Mouse (Mus musculus) stomach, embryonic 15.5 days (tissue): ENCODE measurements around the gene Gna11. TPM values are rescaled to one million over a fixed set of nuclear protein-coding genes. Genes with fewer than 3 reads are reported as not detected.

Source experiments
- microRNA-seq: library from miRNA; unstranded; fragments of <30 nt; microRNA quantifications from one replicate; pipeline ENCODE4, GENCODE M21; 2016
- polyA plus RNA-seq: library from polyadenylated mRNA; unstranded; fragments of >200 nt; fragmentation: Nextera tagmentation; extraction: Ambion mirVana; gene quantifications from 2 replicates; pipeline ENCODE4 v1.2.1, GENCODE M21; 2015

The Gna11 gene
- polyA plus RNA-seq, 1 experiment from 2014 or later: 113 TPM

Small RNA genes lying within 50 kb of the gene (microRNA-seq; reads per million reads assigned to microRNA genes)
- gene Gm25595: not detected

Other genes starting within 250 kb of the Gna11 start
- 40.5 and 40.9 TPM in 2 replicates for gene Cactin, start 224.1 kb downstream of the Gna11 start, polyA plus RNA-seq
- 23.5 and 25.3 TPM in 2 replicates for gene Tbxa2r, start 216.5 kb downstream of the Gna11 start, polyA plus RNA-seq
- 0.04 and 0.12 TPM in 2 replicates for gene Gipc3, start 201.9 kb downstream of the Gna11 start, polyA plus RNA-seq
- gene Hmg20b, start 194.7 kb downstream of the Gna11 start, polyA plus RNA-seq: 78.8 and 79.1 TPM in 2 replicates
- gene Mfsd12, start 187.7 kb downstream of the Gna11 start, polyA plus RNA-seq: 12.8 and 13.6 TPM in 2 replicates
- gene 4930404N11Rik, start 179.4 kb downstream of the Gna11 start, polyA plus RNA-seq: 1.2 and 1.5 TPM in 2 replicates
- 88.5 and 90.5 TPM in 2 replicates for gene Fzr1, start 166.7 kb downstream of the Gna11 start, polyA plus RNA-seq
- gene Dohh, start 160.8 kb downstream of the Gna11 start, polyA plus RNA-seq: 78.9 and 80.4 TPM in 2 replicates
- 2.9 and 3.3 TPM in 2 replicates for gene Gm48551, start 160.7 kb downstream of the Gna11 start, polyA plus RNA-seq
- 0.41 and 1.4 TPM in 2 replicates for gene Gm48552, start 156.2 kb downstream of the Gna11 start, polyA plus RNA-seq
- 59.5 and 77.5 TPM in 2 replicates for gene Smim24, start 152.1 kb downstream of the Gna11 start, polyA plus RNA-seq
- 65.5 and 78.2 TPM in 2 replicates for gene Nfic, start 89.6 kb downstream of the Gna11 start, polyA plus RNA-seq
- gene Celf5, start 62.5 kb downstream of the Gna11 start, polyA plus RNA-seq: 1.7 and 1.8 TPM in 2 replicates
- gene Ncln, start 48.8 kb downstream of the Gna11 start, polyA plus RNA-seq: 83.9 and 93.7 TPM in 2 replicates
- gene S1pr4, start 45.1 kb downstream of the Gna11 start, polyA plus RNA-seq: 1.4 and 1.6 TPM in 2 replicates
- gene Gna15, start 21.0 kb downstream of the Gna11 start, polyA plus RNA-seq: 4.4 and 5.8 TPM in 2 replicates
- gene Aes, start 14.3 kb upstream of the Gna11 start, polyA plus RNA-seq: 692 and 697 TPM in 2 replicates
- 28.8 and 35.6 TPM in 2 replicates for gene Tle2, start 29.4 kb upstream of the Gna11 start, polyA plus RNA-seq
- 31.2 and 42.1 TPM in 2 replicates for gene Tle6, start 55.9 kb upstream of the Gna11 start, polyA plus RNA-seq
- gene BC025920, start 61.1 kb upstream of the Gna11 start, polyA plus RNA-seq: 0.55 and 0.71 TPM in 2 replicates
- 32.9 and 33.3 TPM in 2 replicates for gene Sirt6, start 82.6 kb upstream of the Gna11 start, polyA plus RNA-seq
- gene Ankrd24, start 83.3 kb upstream of the Gna11 start, polyA plus RNA-seq: 10.9 and 12.6 TPM in 2 replicates
- 4.3 and 5.2 TPM in 2 replicates for gene Gm10778, start 103.9 kb upstream of the Gna11 start, polyA plus RNA-seq
- gene Zfp433, start 159.6 kb upstream of the Gna11 start, polyA plus RNA-seq: 11.8 and 13.6 TPM in 2 replicates
- 6.7 and 6.9 TPM in 2 replicates for gene Gm3055, start 226.0 kb upstream of the Gna11 start, polyA plus RNA-seq